Mouse (Mus musculus): Measurements from ENCODE around the gene Ltbp1.

Ltbp1 gene

GRCm38 (mm10) chr17:75005685-75006680, 615 bp downstream of the Ltbp1 start:
- DNase-seq: peak; percentile 8

- no peak for DNase-seq
Measured at GRCm38 (mm10) chr17:75010955-75011354, 5.6 kb downstream of the Ltbp1 start.

- no peak for DNase-seq
Measured at GRCm38 (mm10) chr17:75013211-75013610, 7.8 kb downstream of the Ltbp1 start.

- DNase-seq: peak; percentile 7
Measured at GRCm38 (mm10) chr17:75013868-75014267, 8.5 kb downstream of the Ltbp1 start.

GRCm38 (mm10) chr17:75014601-75015356, 9.4 kb downstream of the Ltbp1 start:
- DNase-seq: no peak

GRCm38 (mm10) chr17:75015546-75015945, 10.2 kb downstream of the Ltbp1 start:
- DNase-seq: no peak

GRCm38 (mm10) chr17:75017423-75017822, 12.1 kb downstream of the Ltbp1 start:
- no peak for DNase-seq

GRCm38 (mm10) chr17:75018142-75018541, 12.8 kb downstream of the Ltbp1 start:
- no peak for DNase-seq

- no peak for DNase-seq
Measured at GRCm38 (mm10) chr17:75020026-75020425, 14.7 kb downstream of the Ltbp1 start.

GRCm38 (mm10) chr17:75020619-75021018, 15.3 kb downstream of the Ltbp1 start:
- no peak for DNase-seq

- peak; percentile 44 for DNase-seq
Measured at GRCm38 (mm10) chr17:75027358-75028131, 22.2 kb downstream of the Ltbp1 start.

GRCm38 (mm10) chr17:75033356-75033755, 28.0 kb downstream of the Ltbp1 start:
- no peak for DNase-seq

GRCm38 (mm10) chr17:75033872-75034615, 28.7 kb downstream of the Ltbp1 start:
- no peak for DNase-seq

GRCm38 (mm10) chr17:75036881-75037280, 31.5 kb downstream of the Ltbp1 start:
- no peak for DNase-seq

GRCm38 (mm10) chr17:75039017-75039416, 33.6 kb downstream of the Ltbp1 start:
- DNase-seq: no peak

- no peak for DNase-seq
Measured at GRCm38 (mm10) chr17:75049366-75049969, 44.1 kb downstream of the Ltbp1 start.

- DNase-seq: no peak
Measured at GRCm38 (mm10) chr17:75051440-75051925, 46.1 kb downstream of the Ltbp1 start.

- no peak for DNase-seq
Measured at GRCm38 (mm10) chr17:75055235-75055634, 49.9 kb downstream of the Ltbp1 start.

GRCm38 (mm10) chr17:75055961-75056360, 50.6 kb downstream of the Ltbp1 start:
- no peak for DNase-seq

- no peak for DNase-seq
Measured at GRCm38 (mm10) chr17:75056631-75057030, 51.3 kb downstream of the Ltbp1 start.

- DNase-seq: no peak
Measured at GRCm38 (mm10) chr17:75066340-75066739, 61.0 kb downstream of the Ltbp1 start.

GRCm38 (mm10) chr17:75067314-75067713, 61.9 kb downstream of the Ltbp1 start:
- DNase-seq: no peak
